Mouse (Mus musculus) embryonic facial prominence, embryonic 15.5 days (tissue): ENCODE measurements around the gene Calr3. TPM values are rescaled to one million over a fixed set of nuclear protein-coding genes. Genes with fewer than 3 reads are reported as not detected.
A peak's percentile ranks its signal among the peaks of the same experiment; 100 is the strongest.

Experiments
- ATAC-seq: fragments of 200-750 bp; cut with Nextera tagmentation; 2 replicates; pipeline ENCODE4 v1.8.0; 2017; ENCODE audit warnings: low read depth, moderate TSS enrichment; ENCODE audit not compliant: insufficient number of reproducible peaks, low FRiP score, low TSS enrichment
- H3K27ac ChIP-seq: fragments of 300-500 bp; sonication (generic); replicated peaks from 2 replicates; pipeline ENCODE4 v1.5.1; 2015; ENCODE audit warnings: mild to moderate bottlenecking, inconsistent platforms
- H3K27me3 ChIP-seq: fragments of 300-500 bp; sonication (generic); 2 replicates; pipeline ENCODE4 v1.6.1; 2015; ENCODE audit warnings: inconsistent platforms
- H3K36me3 ChIP-seq: fragments of 300-500 bp; sonication (generic); 2 replicates; pipeline ENCODE4 v1.6.1; 2015; ENCODE audit warnings: mild to moderate bottlenecking, inconsistent platforms
- H3K4me1 ChIP-seq: fragments of 300-500 bp; sonication (generic); 2 replicates; pipeline ENCODE4 v1.6.1; 2015; ENCODE audit warnings: inconsistent platforms
- H3K4me2 ChIP-seq: fragments of 300-500 bp; sonication (generic); replicated peaks from 2 replicates; pipeline ENCODE4 v1.6.1; 2015; ENCODE audit warnings: mild to moderate bottlenecking, inconsistent platforms
- H3K4me3 ChIP-seq: fragments of 300-500 bp; sonication (generic); replicated peaks from 2 replicates; pipeline ENCODE4 v1.5.1; 2015; ENCODE audit warnings: mild to moderate bottlenecking, inconsistent platforms
- H3K9ac ChIP-seq: fragments of 300-500 bp; sonication (generic); 2 replicates; pipeline ENCODE4 v1.6.1; 2015; ENCODE audit warnings: inconsistent platforms
- H3K9me3 ChIP-seq: fragments of 300-500 bp; sonication (generic); replicated peaks from 2 replicates; pipeline ENCODE4 v1.6.1; 2016; ENCODE audit warnings: inconsistent platforms
- WGBS: fragments of 180-500 bp; shearing (Covaris S2); methylation state at CpG from one replicate; pipeline ENCODE4 v1.1.7; 2015; 5-methylcytosine and 5-hydroxymethylcytosine counted together
- polyA plus RNA-seq: library from polyadenylated mRNA; unstranded; fragments of >200 nt; fragmentation: Nextera tagmentation; extraction: Ambion mirVana; gene quantifications from 2 replicates; pipeline ENCODE4 v1.2.1, GENCODE M21; 2015

Gene Calr3
- polyA plus RNA-seq, 1 experiment from 2014 or later, result 1.0 TPM

DNA sequence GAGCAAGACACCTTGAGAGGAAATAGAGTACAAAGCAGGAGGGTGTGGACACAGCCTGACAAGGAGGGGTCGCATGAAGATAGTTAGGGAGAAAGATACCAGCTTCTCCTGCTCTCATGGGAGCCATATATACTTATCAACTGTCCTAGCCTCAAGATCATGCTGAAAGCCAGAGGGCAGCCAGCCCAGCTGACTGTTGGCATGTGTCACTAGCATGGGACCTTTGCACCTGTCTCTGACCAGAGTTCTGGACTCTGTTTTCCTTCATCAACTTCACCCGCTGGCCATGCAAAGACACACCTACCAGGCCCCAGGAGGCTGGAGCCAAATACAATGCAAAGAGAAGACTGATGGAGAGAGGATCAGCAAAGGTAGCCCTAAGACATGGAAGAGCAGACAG lies 25.6 kb upstream of the Calr3 start:
- H3K9ac ChIP-seq, result no peak overlapping the region
- 93% methylated on average over 2 of the region's 2 CpGs for WGBS
- H3K4me1 ChIP-seq, result peaks cover 7% of the 10 kb centered on the region; the same call in 1 of the 2 replicates
- H3K27ac ChIP-seq, result no peak overlapping the region
- ATAC-seq, result no peak
- no peaks in the 10 kb centered on the region for H3K9me3 ChIP-seq
- H3K4me2 ChIP-seq, result no peak overlapping the region
- H3K4me3 ChIP-seq, result no peak overlapping the region
- H3K27me3 ChIP-seq, result no peaks in the 10 kb centered on the region
- peaks cover 84% of the 10 kb centered on the region for H3K36me3 ChIP-seq

DNA sequence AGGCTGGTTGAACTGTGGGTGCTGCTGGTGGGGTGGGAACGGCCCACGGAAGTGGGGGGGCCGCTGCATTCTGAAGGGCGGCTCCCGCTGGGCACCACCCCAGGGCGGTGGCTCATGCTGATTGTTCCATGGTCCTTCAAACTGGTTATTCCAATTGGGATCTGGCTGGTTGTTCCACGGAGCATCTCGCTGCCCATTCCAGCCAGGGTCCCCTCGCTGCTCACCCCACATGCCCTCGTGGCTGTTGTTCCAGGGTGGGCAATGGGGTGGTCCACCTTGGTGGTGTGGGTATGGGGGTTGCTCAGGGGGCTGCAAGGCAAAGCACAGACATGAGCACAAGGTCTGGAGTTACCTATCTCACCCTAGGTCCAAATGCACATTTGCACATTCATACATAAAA lies 20.5 kb upstream of the Calr3 start:
- 96% methylated on average over 10 of the region's 10 CpGs for WGBS
- no peak for ATAC-seq
- Histone ChIP-seq H3K27me3 (no peaks in the 10 kb centered on the region), H3K27ac (no peak overlapping the region), H3K9ac (no peak overlapping the region), H3K4me1 (no peaks in the 10 kb centered on the region), H3K9me3 (no peaks in the 10 kb centered on the region), H3K4me2 (no peak overlapping the region), H3K36me3 (peaks cover 99% of the 10 kb centered on the region), H3K4me3 (no peak overlapping the region)

DNA sequence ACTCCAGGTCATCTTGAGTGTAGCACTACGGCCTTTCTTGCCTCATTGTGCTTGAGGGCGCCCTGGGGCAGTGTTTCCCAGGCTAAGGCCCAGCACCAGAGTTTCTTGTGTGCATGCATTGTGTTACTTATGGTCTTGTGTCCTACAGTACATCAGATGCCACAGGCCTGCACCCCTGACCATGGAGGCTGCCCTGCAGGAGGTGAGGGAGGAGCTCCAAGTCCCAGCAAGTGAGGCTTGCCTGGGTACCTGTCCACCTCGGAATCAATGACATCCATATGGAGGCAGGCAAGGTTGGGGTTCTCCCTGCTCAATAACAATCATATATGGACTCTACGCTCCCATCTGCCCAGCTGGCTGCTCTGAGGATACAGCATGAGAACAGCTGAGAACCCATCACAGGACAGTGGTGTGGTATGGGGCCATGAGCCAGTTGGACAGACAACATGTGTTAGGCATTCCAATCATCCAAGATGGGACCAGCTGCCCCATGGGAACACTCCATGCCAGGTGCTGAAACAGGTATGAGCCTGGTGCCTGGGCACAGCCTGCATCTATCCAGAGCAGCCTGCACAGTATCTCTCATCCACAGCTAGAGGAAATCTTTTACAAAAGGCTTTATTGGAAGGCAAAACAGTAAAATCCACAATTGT lies 16.3 kb upstream of the Calr3 start:
- ATAC-seq, result no peak
- Histone ChIP-seq H3K36me3 (peaks cover 79% of the 10 kb centered on the region), H3K27ac (no peak overlapping the region), H3K9me3 (no peaks in the 10 kb centered on the region), H3K4me1 (no peaks in the 10 kb centered on the region), H3K4me3 (no peak overlapping the region), H3K9ac (no peak overlapping the region), H3K4me2 (no peak overlapping the region), H3K27me3 (no peaks in the 10 kb centered on the region)
- WGBS, result 87% methylated on average over 4 of the region's 4 CpGs

DNA sequence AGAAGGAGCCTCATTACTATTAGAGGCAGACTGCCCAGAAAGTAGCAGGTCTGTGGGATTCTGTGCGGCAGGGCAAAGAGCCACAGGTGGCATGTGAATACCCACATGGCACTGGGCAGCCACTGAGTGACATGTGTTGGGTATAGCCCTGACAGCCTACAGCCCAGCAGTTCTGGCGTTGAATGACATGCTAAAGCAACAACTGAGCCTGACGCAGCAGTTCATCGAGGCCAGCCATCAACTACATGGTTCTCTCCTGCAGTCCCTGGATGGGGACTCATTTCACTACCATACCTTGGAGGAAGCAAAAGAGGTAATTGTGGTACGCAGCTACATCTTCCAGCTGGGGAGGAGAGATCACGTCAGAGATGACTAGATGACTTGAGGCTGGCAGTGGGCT lies 14.8 kb upstream of the Calr3 start:
- no peaks in the 10 kb centered on the region for H3K9me3 ChIP-seq
- H3K4me3 ChIP-seq, result no peak overlapping the region
- no peak overlapping the region for H3K9ac ChIP-seq
- H3K4me2 ChIP-seq, result no peak overlapping the region
- 75% methylated on average over 6 of the region's 6 CpGs for WGBS
- no peak for ATAC-seq
- H3K4me1 ChIP-seq, result no peaks in the 10 kb centered on the region
- no peaks in the 10 kb centered on the region for H3K27me3 ChIP-seq
- peaks cover 79% of the 10 kb centered on the region for H3K36me3 ChIP-seq
- H3K27ac ChIP-seq, result no peak overlapping the region

DNA sequence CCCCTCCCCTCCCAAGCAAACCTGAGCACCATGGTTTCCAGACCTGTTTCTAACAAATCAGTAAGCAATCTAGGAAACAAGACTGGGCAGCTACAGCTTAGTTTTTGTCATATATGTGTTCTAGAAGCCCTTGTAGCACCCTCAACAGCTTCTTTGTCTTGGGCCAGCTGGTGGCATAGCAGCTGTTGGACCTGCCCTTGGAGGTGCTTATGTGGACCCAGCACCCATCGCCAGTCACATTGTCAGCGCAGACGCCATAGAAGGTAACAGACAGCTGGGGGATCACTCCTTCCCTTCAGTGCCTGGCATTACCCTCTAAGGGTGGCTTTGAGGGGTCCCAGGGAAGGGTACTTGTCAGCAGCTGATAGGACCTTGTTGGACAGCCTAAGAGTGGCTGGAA lies 14.1 kb upstream of the Calr3 start:
- Histone ChIP-seq H3K4me2 (no peak overlapping the region), H3K9me3 (no peaks in the 10 kb centered on the region), H3K4me1 (no peaks in the 10 kb centered on the region), H3K27me3 (no peaks in the 10 kb centered on the region), H3K36me3 (peaks cover 79% of the 10 kb centered on the region), H3K27ac (no peak overlapping the region), H3K4me3 (no peak overlapping the region), H3K9ac (no peak overlapping the region)
- ATAC-seq, result no peak
- 89% methylated on average over 3 of the region's 3 CpGs for whole genome bisulfite sequencing

DNA sequence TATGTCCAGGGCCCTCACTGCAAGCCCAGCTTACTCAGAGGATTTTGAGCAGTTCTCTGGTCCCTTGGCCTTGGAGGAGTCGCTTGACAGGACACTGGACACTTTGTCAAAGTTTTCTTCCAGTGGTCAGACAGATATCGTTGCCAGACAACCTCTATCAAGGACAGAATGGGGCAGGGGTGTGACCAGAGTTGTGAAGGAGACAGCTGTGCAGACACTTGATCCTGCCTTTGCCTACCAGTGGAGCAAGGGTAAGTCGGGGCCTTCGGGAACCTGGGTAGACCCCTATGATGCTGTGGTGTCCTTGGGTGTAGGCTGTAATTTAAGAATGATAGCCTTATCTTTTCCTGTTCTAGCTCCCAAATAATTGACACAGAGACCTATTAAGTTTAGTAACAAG lies 11.6 kb upstream of the Calr3 start:
- 90% methylated on average over 4 of the region's 4 CpGs for WGBS

DNA sequence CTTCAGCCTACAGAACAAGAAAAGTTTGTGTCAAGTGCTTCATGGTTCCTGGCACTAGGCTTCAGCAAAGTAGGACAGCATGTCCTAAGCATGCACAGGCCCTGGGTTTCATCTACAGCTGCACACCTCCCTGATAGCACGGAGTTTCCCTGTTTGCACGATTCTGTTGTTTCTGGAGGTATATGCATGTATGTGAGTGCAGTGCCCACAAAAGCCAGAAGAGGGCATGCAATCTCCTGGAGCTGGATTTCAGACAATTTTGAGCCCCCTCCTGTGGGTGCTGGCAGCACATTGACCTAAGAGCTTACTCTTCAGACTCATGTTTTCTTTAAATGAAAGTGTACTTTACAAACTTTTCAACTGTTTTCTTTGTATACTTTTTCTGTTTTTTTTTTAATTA lies 10.2 kb upstream of the Calr3 start:
- Histone ChIP-seq H3K27me3 (no peaks in the 10 kb centered on the region), H3K4me2 (no peak overlapping the region), H3K4me1 (no peaks in the 10 kb centered on the region), H3K36me3 (peaks cover 76% of the 10 kb centered on the region), H3K9me3 (no peaks in the 10 kb centered on the region), H3K27ac (no peak overlapping the region), H3K9ac (no peak overlapping the region), H3K4me3 (no peak overlapping the region)
- WGBS, result 94% methylated on average over 2 of the region's 2 CpGs
- ATAC-seq, result no peak

More for the DNA sequence above, 11.6 kb upstream of the Calr3 start:
- no peak for ATAC-seq
- H3K4me3 ChIP-seq, result no peak overlapping the region
- no peak overlapping the region for H3K27ac ChIP-seq
- H3K9me3 ChIP-seq, result no peaks in the 10 kb centered on the region
- H3K27me3 ChIP-seq, result no peaks in the 10 kb centered on the region
- H3K36me3 ChIP-seq, result peaks cover 76% of the 10 kb centered on the region
- no peaks in the 10 kb centered on the region for H3K4me1 ChIP-seq
- H3K9ac ChIP-seq, result no peak overlapping the region
- no peak overlapping the region for H3K4me2 ChIP-seq

DNA sequence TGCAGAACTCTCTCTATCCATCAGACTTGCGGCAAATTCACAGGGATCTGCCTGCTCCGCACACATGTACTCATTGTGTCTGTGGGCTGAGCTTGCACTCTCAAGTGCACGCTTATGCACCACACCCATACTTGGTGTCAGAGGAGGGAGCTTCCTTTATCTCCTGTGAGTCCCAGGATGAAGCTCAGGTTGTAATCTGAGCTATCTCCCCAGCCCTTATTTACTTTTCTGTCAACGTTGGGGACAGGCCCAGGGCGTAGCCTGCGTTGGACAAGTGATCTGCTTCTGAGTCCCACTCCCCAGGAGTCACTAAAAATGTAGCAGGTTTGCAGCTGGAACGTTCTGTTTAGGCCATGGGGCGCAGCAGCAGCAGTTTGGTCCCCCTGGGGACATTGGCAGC lies 7.8 kb upstream of the Calr3 start:
- Histone ChIP-seq H3K4me2 (no peak overlapping the region), H3K36me3 (peaks cover 76% of the 10 kb centered on the region), H3K27ac (no peak overlapping the region), H3K9ac (no peak overlapping the region), H3K4me1 (no peaks in the 10 kb centered on the region), H3K9me3 (no peaks in the 10 kb centered on the region), H3K4me3 (no peak overlapping the region), H3K27me3 (no peaks in the 10 kb centered on the region)
- ATAC-seq, result no peak
- WGBS, result 82% methylated on average over 8 of the region's 8 CpGs

DNA sequence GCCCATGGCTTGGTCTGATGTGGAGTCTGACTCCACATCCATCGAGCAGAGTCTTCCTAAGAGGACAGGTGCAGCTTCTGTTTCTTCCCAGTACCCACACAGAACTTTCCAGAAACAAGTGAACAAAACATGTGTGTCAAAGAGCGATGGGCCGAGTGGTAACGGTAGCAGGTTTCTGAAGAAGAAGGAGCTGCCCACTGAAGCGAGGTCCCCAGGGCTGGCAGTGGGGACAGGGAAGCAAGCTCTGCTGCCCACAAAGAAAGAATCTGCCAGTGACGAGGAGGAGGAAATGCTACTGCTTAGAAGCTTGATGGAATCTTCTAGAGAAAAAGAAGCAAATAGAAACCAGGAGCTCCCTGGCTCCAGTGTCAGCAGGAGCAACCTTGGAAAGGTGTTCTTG lies 1.4 kb upstream of the Calr3 start:
- 90% methylated on average over 6 of the region's 6 CpGs for WGBS
- H3K36me3 ChIP-seq, result peaks cover 25% of the 10 kb centered on the region
- no peak for ATAC-seq

DNA sequence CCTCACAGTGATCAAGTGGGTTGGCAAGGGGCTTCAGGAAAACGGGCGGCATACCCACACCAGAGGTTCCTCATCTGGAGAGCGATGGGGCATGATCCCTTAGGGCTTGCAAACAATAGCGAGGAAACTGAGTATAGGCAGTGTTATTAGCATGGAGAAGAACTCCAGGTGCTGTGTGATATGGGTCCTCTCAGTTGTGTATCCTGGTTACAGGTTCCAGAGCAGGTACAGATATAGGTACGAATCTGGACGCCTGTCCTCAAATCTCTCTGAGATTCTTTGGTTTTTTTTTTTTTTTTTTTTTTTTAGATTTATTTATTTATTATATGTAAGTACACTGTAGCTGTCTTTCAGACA lies 302 bp upstream of the Calr3 start:
- peak overlapping the region; percentile 66 for H3K9ac ChIP-seq
- H3K4me2 ChIP-seq, result peak overlapping the region; percentile 69
- peak overlapping the region; percentile 46 for H3K4me3 ChIP-seq
- H3K27ac ChIP-seq, result no peak overlapping the region; the same call in 1 of the 2 replicates
- H3K27me3 ChIP-seq, result no peaks in the 10 kb centered on the region
- WGBS, result 31% methylated on average over 6 of the region's 6 CpGs
- peaks cover 14% of the 10 kb centered on the region for H3K36me3 ChIP-seq
- no peaks in the 10 kb centered on the region for H3K9me3 ChIP-seq
- ATAC-seq, result peak; percentile 32; the same call in 1 of the 2 replicates
- H3K4me1 ChIP-seq, result peaks cover 11% of the 10 kb centered on the region; the same call in 1 of the 2 replicates

More for the DNA sequence above, 1.4 kb upstream of the Calr3 start:
- H3K4me1 ChIP-seq, result peaks cover 11% of the 10 kb centered on the region; the same call in 1 of the 2 replicates
- H3K27me3 ChIP-seq, result no peaks in the 10 kb centered on the region
- no peak overlapping the region for H3K4me2 ChIP-seq
- H3K9ac ChIP-seq, result no peak overlapping the region
- H3K4me3 ChIP-seq, result no peak overlapping the region
- H3K9me3 ChIP-seq, result no peaks in the 10 kb centered on the region
- H3K27ac ChIP-seq, result no peak overlapping the region

DNA sequence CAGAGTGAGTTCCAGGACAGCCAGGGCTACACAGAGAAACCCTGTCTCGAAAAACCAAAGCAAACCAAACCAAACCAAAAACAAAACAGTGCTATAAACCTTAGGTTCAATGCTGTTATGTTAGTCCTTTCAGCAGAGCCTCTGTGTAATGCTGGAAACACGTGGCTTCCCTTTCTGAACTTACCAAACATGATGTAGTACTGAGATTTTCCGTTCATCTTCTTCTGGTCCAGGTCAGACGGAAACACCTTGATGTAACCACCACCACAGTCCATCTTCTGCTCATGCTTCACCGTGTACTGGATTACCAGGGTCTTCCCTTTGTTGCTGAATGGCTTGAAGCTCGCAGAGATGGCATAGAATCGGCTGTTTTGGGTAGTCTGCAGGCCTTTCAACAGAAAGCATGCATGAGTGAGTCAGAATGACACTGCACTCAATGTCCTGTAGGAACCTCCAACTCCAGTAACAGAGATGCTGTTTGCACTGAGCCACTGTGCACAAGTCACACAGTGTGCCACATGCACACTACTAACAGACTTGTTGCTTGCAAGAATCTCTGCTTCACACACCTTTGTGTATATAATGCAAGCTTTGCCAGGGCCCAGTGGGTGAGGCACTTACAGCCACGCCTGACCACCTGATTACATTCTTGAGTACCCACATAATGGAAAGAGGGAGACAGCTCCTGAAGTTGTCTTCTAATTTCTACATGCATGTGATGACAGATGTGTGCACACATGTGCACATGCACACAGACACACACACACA lies 5.2 kb downstream of the Calr3 start:
- Histone ChIP-seq H3K4me2 (no peak overlapping the region), H3K27ac (no peak overlapping the region), H3K27me3 (no peaks in the 10 kb centered on the region), H3K4me3 (no peak overlapping the region), H3K36me3 (no peaks in the 10 kb centered on the region), H3K9me3 (no peaks in the 10 kb centered on the region), H3K4me1 (peaks cover 5% of the 10 kb centered on the region; the same call in 1 of the 2 replicates), H3K9ac (no peak overlapping the region)
- WGBS, result 71% methylated on average over 8 of the region's 8 CpGs
- ATAC-seq, result no peak

DNA sequence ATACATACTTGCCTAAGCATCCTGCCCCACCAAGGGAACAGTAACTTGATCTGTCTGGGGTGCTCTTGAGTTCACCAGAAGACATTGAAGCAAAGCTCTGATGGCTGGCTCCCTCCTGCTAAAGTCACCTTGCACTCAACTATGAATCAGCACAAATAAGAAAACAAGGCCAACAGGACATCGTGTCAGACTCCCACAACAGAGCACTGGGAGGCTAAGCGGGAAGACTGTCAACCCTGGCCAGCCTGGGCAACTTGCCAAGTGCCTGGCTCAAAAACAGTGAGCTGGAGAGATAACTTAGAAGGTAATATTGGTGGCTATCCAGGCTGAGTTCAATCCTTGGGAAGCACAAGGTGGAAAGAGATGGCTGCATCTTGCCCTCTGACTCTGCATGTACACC lies 8.7 kb downstream of the Calr3 start:
- 46% methylated on average over 2 of the region's 2 CpGs for WGBS
- Histone ChIP-seq H3K27me3 (no peaks in the 10 kb centered on the region), H3K4me3 (no peak overlapping the region), H3K9ac (no peak overlapping the region), H3K9me3 (no peaks in the 10 kb centered on the region), H3K27ac (no peak overlapping the region), H3K36me3 (no peaks in the 10 kb centered on the region), H3K4me1 (no peaks in the 10 kb centered on the region), H3K4me2 (no peak overlapping the region)
- no peak for ATAC-seq
